Mouse (Mus musculus) embryonic facial prominence, embryonic 12.5 days (tissue): ENCODE measurements around the gene Rbm24. TPM values are rescaled to one million over a fixed set of nuclear protein-coding genes. Genes with fewer than 3 reads are reported as not detected.

ENCODE experiments used
- ATAC-seq: fragments of 200-750 bp; cut with Nextera tagmentation; 2 replicates; pipeline ENCODE4 v1.8.0; 2017; ENCODE audit not compliant: insufficient number of reproducible peaks, insufficient read depth, low FRiP score, low TSS enrichment
- H3K27ac ChIP-seq: fragments of 300-500 bp; sonication (generic); 2 replicates; pipeline ENCODE4 v1.5.1; 2016; ENCODE audit warnings: mild to moderate bottlenecking
- H3K27me3 ChIP-seq: fragments of 300-500 bp; sonication (generic); 2 replicates; pipeline ENCODE4 v1.6.1; 2016; ENCODE audit warnings: mild to moderate bottlenecking, moderate library complexity
- H3K36me3 ChIP-seq: fragments of 300-500 bp; sonication (generic); 2 replicates; pipeline ENCODE4 v1.6.1; 2016; ENCODE audit warnings: mild to moderate bottlenecking
- H3K4me1 ChIP-seq: fragments of 300-500 bp; sonication (generic); 2 replicates; pipeline ENCODE4 v1.6.1; 2016
- H3K4me2 ChIP-seq: fragments of 300-500 bp; sonication (generic); replicated peaks from 2 replicates; pipeline ENCODE4 v1.6.1; 2016; ENCODE audit warnings: mild to moderate bottlenecking, moderate library complexity
- H3K4me3 ChIP-seq: fragments of 300-500 bp; sonication (generic); 2 replicates; pipeline ENCODE4 v1.5.1; 2016; ENCODE audit warnings: mild to moderate bottlenecking
- H3K9ac ChIP-seq: fragments of 300-500 bp; sonication (generic); 2 replicates; pipeline ENCODE4 v1.6.1; 2016; ENCODE audit warnings: mild to moderate bottlenecking, moderate library complexity
- H3K9me3 ChIP-seq: fragments of 300-500 bp; sonication (generic); 2 replicates; pipeline ENCODE4 v1.6.1; 2016; ENCODE audit warnings: mild to moderate bottlenecking, moderate library complexity
- WGBS: fragments of 180-500 bp; shearing (Covaris S2); methylation state at CpG from one replicate; pipeline ENCODE4 v1.1.7; 2016; 5-methylcytosine and 5-hydroxymethylcytosine counted together
- polyA plus RNA-seq: library from polyadenylated mRNA; unstranded; fragments of >200 nt; fragmentation: Nextera tagmentation; extraction: Ambion mirVana; gene quantifications from 2 replicates; pipeline ENCODE4 v1.2.1, GENCODE M21; 2016

Gene Rbm24
- polyA plus RNA-seq, 1 experiment from 2014 or later, result 5.2 TPM

- Histone ChIP-seq H3K36me3 (no peaks in the 10 kb centered on the region), H3K27me3 (no peaks in the 10 kb centered on the region), H3K4me2 (no peak overlapping the region), H3K9ac (no peak overlapping the region), H3K27ac (no peak overlapping the region), H3K4me3 (no peak overlapping the region), H3K4me1 (no peaks in the 10 kb centered on the region), H3K9me3 (no peaks in the 10 kb centered on the region)
- ATAC-seq, result no peak
- 89% methylated on average over 6 of the region's 6 CpGs for WGBS
Measured at GRCm38 (mm10) chr13:46438960-46439359, 20.7 kb downstream of the Rbm24 start.

GRCm38 (mm10) chr13:46444021-46444420 is 25.8 kb downstream of the Rbm24 start:
- no peaks in the 10 kb centered on the region for H3K36me3 ChIP-seq
- H3K27ac ChIP-seq, result no peak overlapping the region
- H3K4me2 ChIP-seq, result no peak overlapping the region
- H3K9me3 ChIP-seq, result no peaks in the 10 kb centered on the region
- no peaks in the 10 kb centered on the region for H3K27me3 ChIP-seq
- no peak for ATAC-seq
- no peak overlapping the region for H3K9ac ChIP-seq
- WGBS, result 65% methylated on average over 7 of the region's 7 CpGs
- no peaks in the 10 kb centered on the region for H3K4me1 ChIP-seq
- no peak overlapping the region for H3K4me3 ChIP-seq

DNA sequence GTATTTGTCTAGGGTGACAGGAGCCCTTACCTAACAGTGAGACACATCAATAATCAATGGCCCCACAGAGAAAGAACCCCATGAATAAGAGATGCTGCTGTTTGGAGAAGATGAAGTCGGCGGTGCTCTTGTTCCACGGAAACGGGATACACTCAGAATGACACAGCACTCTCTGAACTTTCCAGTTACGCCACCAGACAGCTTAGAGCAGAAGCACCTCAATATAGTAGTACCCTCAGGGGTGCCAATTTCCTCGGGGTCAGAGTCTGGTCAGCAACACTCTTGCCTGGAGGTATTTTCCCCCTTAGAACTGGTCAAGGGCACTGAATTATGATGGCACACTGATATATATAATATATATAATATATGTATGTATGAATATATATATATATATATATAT is 27.8 kb downstream of the Rbm24 start:
- Histone ChIP-seq H3K36me3 (no peaks in the 10 kb centered on the region), H3K27me3 (no peaks in the 10 kb centered on the region), H3K9me3 (no peaks in the 10 kb centered on the region), H3K4me3 (no peak overlapping the region), H3K27ac (no peak overlapping the region), H3K9ac (no peak overlapping the region), H3K4me1 (no peaks in the 10 kb centered on the region), H3K4me2 (no peak overlapping the region)
- ATAC-seq, result no peak
- 86% methylated on average over 6 of the region's 6 CpGs for WGBS

GRCm38 (mm10) chr13:46448276-46448675 is 30.0 kb downstream of the Rbm24 start:
- 72% methylated on average over 2 of the region's 2 CpGs for WGBS
- no peaks in the 10 kb centered on the region for H3K27me3 ChIP-seq
- no peak for ATAC-seq

GRCm38 (mm10) chr13:46449955-46450354 is 31.7 kb downstream of the Rbm24 start:
- 56% methylated on average over 4 of the region's 4 CpGs for WGBS
- ATAC-seq, result no peak
- H3K4me3 ChIP-seq, result no peak overlapping the region
- H3K27me3 ChIP-seq, result no peaks in the 10 kb centered on the region
- no peak overlapping the region for H3K9ac ChIP-seq
- no peaks in the 10 kb centered on the region for H3K9me3 ChIP-seq
- no peaks in the 10 kb centered on the region for H3K4me1 ChIP-seq
- no peak overlapping the region for H3K27ac ChIP-seq
- no peaks in the 10 kb centered on the region for H3K36me3 ChIP-seq
- H3K4me2 ChIP-seq, result no peak overlapping the region

More at GRCm38 (mm10) chr13:46448276-46448675, 30.0 kb downstream of the Rbm24 start:
- Histone ChIP-seq H3K27ac (no peak overlapping the region), H3K4me3 (no peak overlapping the region), H3K9me3 (no peaks in the 10 kb centered on the region), H3K4me1 (no peaks in the 10 kb centered on the region), H3K9ac (no peak overlapping the region), H3K36me3 (no peaks in the 10 kb centered on the region), H3K4me2 (no peak overlapping the region)

DNA sequence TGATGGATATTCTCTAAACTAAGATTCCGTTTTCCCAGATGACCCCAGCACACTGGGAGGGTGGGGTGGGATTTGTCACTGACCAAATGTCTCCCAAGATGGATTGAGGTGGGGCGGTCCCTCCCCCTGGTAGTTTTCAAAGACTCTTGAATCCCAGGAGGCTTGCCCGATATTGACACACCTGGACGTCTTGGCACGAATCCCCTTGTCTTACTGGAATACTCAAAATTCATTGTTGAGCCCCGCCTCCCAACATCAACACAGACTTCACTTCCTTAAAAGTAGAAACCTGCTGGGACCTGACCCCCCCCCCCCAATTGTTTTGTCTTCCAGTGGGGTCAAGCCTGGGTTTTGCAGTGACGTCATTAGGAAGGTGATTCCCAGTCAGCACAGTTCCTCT is 32.4 kb downstream of the Rbm24 start:
- Histone ChIP-seq H3K4me1 (no peaks in the 10 kb centered on the region), H3K36me3 (no peaks in the 10 kb centered on the region), H3K27ac (no peak overlapping the region), H3K27me3 (no peaks in the 10 kb centered on the region), H3K4me2 (no peak overlapping the region), H3K9ac (no peak overlapping the region), H3K4me3 (no peak overlapping the region), H3K9me3 (no peaks in the 10 kb centered on the region)
- WGBS, result 82% methylated on average over 7 of the region's 7 CpGs
- ATAC-seq, result no peak

DNA sequence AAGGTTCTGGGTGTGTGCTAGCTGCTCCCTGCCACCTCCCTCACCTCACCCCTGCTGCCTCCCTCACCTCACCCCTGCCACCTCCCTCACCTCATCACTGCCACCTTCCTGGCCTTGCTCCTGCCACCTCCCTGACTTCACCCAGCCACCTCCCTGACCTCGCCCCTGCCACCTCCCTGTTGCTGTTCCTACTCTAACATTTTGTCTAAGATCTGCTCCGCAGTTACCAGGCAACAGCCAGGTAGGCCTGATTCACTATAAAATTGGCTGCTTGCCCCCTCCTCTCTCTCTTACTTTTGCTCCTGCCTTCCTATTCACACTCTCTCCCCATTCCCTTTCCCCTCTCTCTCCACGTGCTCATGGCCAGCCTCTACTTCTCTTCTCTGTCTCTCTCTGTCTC is 33.3 kb downstream of the Rbm24 start:
- ATAC-seq, result no peak
- no peak overlapping the region for H3K27ac ChIP-seq

GRCm38 (mm10) chr13:46459546-46459945 is 41.3 kb downstream of the Rbm24 start:
- 85% methylated on average over 10 of the region's 10 CpGs for WGBS

More for the DNA sequence above, 33.3 kb downstream of the Rbm24 start:
- H3K4me1 ChIP-seq, result no peaks in the 10 kb centered on the region
- H3K9me3 ChIP-seq, result no peaks in the 10 kb centered on the region
- WGBS, result 79% methylated on average over 3 of the region's 3 CpGs
- no peak overlapping the region for H3K4me3 ChIP-seq
- no peaks in the 10 kb centered on the region for H3K27me3 ChIP-seq
- H3K36me3 ChIP-seq, result no peaks in the 10 kb centered on the region
- no peak overlapping the region for H3K4me2 ChIP-seq
- H3K9ac ChIP-seq, result no peak overlapping the region

GRCm38 (mm10) chr13:46462280-46462679 is 44.0 kb downstream of the Rbm24 start:
- WGBS, result 91% methylated on average over 4 of the region's 4 CpGs
- no peak overlapping the region for H3K27ac ChIP-seq
- no peaks in the 10 kb centered on the region for H3K36me3 ChIP-seq
- no peaks in the 10 kb centered on the region for H3K27me3 ChIP-seq
- H3K9me3 ChIP-seq, result no peaks in the 10 kb centered on the region
- no peak for ATAC-seq
- no peak overlapping the region for H3K4me3 ChIP-seq
- no peaks in the 10 kb centered on the region for H3K4me1 ChIP-seq
- H3K4me2 ChIP-seq, result no peak overlapping the region
- H3K9ac ChIP-seq, result no peak overlapping the region

More at GRCm38 (mm10) chr13:46459546-46459945, 41.3 kb downstream of the Rbm24 start:
- H3K4me3 ChIP-seq, result no peak overlapping the region
- H3K4me2 ChIP-seq, result no peak overlapping the region
- H3K36me3 ChIP-seq, result no peaks in the 10 kb centered on the region
- H3K27me3 ChIP-seq, result no peaks in the 10 kb centered on the region
- no peak overlapping the region for H3K27ac ChIP-seq
- no peaks in the 10 kb centered on the region for H3K4me1 ChIP-seq
- H3K9ac ChIP-seq, result no peak overlapping the region
- H3K9me3 ChIP-seq, result no peaks in the 10 kb centered on the region
- ATAC-seq, result no peak

DNA sequence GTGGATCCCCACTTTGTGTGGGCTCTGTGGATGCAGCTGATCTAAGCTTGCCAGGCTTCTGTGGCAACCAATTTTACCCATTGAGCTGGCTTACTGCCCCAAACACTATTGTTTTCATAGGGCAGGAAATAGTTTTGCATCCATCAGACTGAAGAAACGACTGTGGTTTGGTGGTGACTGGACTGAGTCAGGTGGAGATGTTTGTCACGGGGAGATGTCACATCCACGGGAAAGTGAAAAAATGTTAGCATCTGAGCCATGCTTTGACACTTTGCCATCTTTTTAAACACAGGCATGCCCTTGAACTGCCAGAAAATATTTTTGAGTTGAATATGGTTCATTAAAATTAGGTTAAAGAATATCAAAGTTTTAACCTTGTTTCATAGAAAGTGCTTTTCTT is 45.5 kb downstream of the Rbm24 start:
- H3K27ac ChIP-seq, result no peak overlapping the region
- no peak overlapping the region for H3K9ac ChIP-seq
- H3K36me3 ChIP-seq, result no peaks in the 10 kb centered on the region
- 78% methylated on average over 3 of the region's 3 CpGs for WGBS
- no peak overlapping the region for H3K4me3 ChIP-seq
- H3K4me2 ChIP-seq, result no peak overlapping the region
- H3K27me3 ChIP-seq, result no peaks in the 10 kb centered on the region
- ATAC-seq, result no peak
- H3K9me3 ChIP-seq, result no peaks in the 10 kb centered on the region
- no peaks in the 10 kb centered on the region for H3K4me1 ChIP-seq

- Histone ChIP-seq H3K4me1 (no peaks in the 10 kb centered on the region), H3K9me3 (no peaks in the 10 kb centered on the region), H3K4me2 (no peak overlapping the region), H3K27ac (no peak overlapping the region), H3K9ac (no peak overlapping the region), H3K4me3 (no peak overlapping the region), H3K36me3 (no peaks in the 10 kb centered on the region), H3K27me3 (no peaks in the 10 kb centered on the region)
- 64% methylated on average over 8 of the region's 8 CpGs for WGBS
- ATAC-seq, result no peak
Measured at GRCm38 (mm10) chr13:46468251-46468650, 50.0 kb downstream of the Rbm24 start.

- H3K9me3 ChIP-seq, result no peaks in the 10 kb centered on the region
- ATAC-seq, result no peak
- H3K4me1 ChIP-seq, result no peaks in the 10 kb centered on the region
Measured at GRCm38 (mm10) chr13:46469536-46469935, 51.3 kb downstream of the Rbm24 start.

More at GRCm38 (mm10) chr13:46469536-46469935, 51.3 kb downstream of the Rbm24 start:
- H3K4me3 ChIP-seq, result no peak overlapping the region
- no peak overlapping the region for H3K27ac ChIP-seq
- WGBS, result 92% methylated on average over 2 of the region's 2 CpGs
- no peaks in the 10 kb centered on the region for H3K27me3 ChIP-seq
- H3K9ac ChIP-seq, result no peak overlapping the region
- H3K4me2 ChIP-seq, result no peak overlapping the region
- H3K36me3 ChIP-seq, result no peaks in the 10 kb centered on the region
